Comparison of ENCODE assay signal across 27 mouse cellular contexts in genomic region chr16:24353816-24354215, GRCm38 (mm10). TPM values are rescaled to one million over a fixed set of nuclear protein-coding genes. Genes with fewer than 3 reads are reported as not detected.
DNase-seq lines count a peak whose midpoint lies in the region; ATAC-seq and TF ChIP-seq lines count a peak whose summit lies in the region.
"Had no signal": no experiment of that assay in that cellular context is flagged by ENCODE, and none has a peak within 500 bp of the region (broad histone marks: within the 10 kb centered on the region; RNA-seq: fewer than 3 reads in every experiment).

No protein-coding gene starts in this region.

- no peaks in the 10 kb centered on the region for H3K27me3 ChIP-seq in heart, embryonic 10.5 days (ENCODE audit: insufficient read depth, poor library complexity, severe bottlenecking)
- H3K27me3 ChIP-seq in limb, embryonic 13.5 days, result no peaks in the 10 kb centered on the region
- no peaks in the 10 kb centered on the region for H3K27me3 ChIP-seq in limb, embryonic 10.5 days (ENCODE audit: low read depth, poor library complexity, severe bottlenecking)
- H3K27me3 ChIP-seq: forebrain, embryonic 13.5 days; heart, embryonic 15.5 days; hindbrain, embryonic 12.5 days; hindbrain, embryonic 15.5 days; Patski had no signal

- no peaks in the 10 kb centered on the region for H3K9me3 ChIP-seq in heart, embryonic 10.5 days
- no peaks in the 10 kb centered on the region for H3K9me3 ChIP-seq in limb, embryonic 13.5 days
- no peaks in the 10 kb centered on the region for H3K9me3 ChIP-seq in limb, embryonic 10.5 days (replicated peaks)
- H3K9me3 ChIP-seq: forebrain, embryonic 13.5 days; heart, embryonic 15.5 days; hindbrain, embryonic 12.5 days; hindbrain, embryonic 15.5 days had no signal

- H3K4me1 ChIP-seq in heart, embryonic 10.5 days, result peaks cover 15% of the 10 kb centered on the region
- peaks cover 11% of the 10 kb centered on the region; the same call in 1 of the 2 replicates for H3K4me1 ChIP-seq in limb, embryonic 13.5 days
- H3K4me1 ChIP-seq in limb, embryonic 10.5 days, result peaks cover 24% of the 10 kb centered on the region
- H3K4me1 ChIP-seq: forebrain, embryonic 13.5 days; hindbrain, embryonic 15.5 days had no signal

- no peak for TF ChIP-seq CTCF in brain, embryonic 14.5 days (IDR thresholded peaks at IDR 0.05; ENCODE audit: borderline replicate concordance, extremely low read depth, insufficient read depth, insufficient read length)

- H3K4me3 ChIP-seq in heart, embryonic 10.5 days, result no peak overlapping the region
- no peak overlapping the region for H3K4me3 ChIP-seq in limb, embryonic 13.5 days
- H3K4me3 ChIP-seq in limb, embryonic 10.5 days, result no peak overlapping the region
- H3K4me3 ChIP-seq: forebrain, embryonic 10.5 days; forebrain, embryonic 13.5 days; heart, embryonic 15.5 days; hindbrain, embryonic 12.5 days; hindbrain, embryonic 15.5 days had no signal

- ATAC-seq in limb, embryonic 13.5 days (ENCODE audit: low FRiP score, low read depth), result peak; percentile 15; the same call in 1 of the 2 replicates
- ATAC-seq: activated CD4-positive, CD25-positive, alpha-beta regulatory T cell, adult 4 months; CD4-positive, CD25-positive, alpha-beta regulatory T cell, adult 4 months; forebrain, embryonic 13.5 days; forebrain, embryonic 16.5 days; intestine, postnatal 0 days; Patski had no signal

- no peaks in the 10 kb centered on the region for H3K36me3 ChIP-seq in heart, embryonic 10.5 days
- H3K36me3 ChIP-seq in limb, embryonic 13.5 days, result no peaks in the 10 kb centered on the region
- H3K36me3 ChIP-seq in limb, embryonic 10.5 days, result no peaks in the 10 kb centered on the region
- H3K36me3 ChIP-seq: forebrain, embryonic 10.5 days; heart, embryonic 15.5 days; hindbrain, embryonic 12.5 days; hindbrain, embryonic 15.5 days had no signal

- no peak overlapping the region for H3K4me2 ChIP-seq in limb, embryonic 13.5 days (replicated peaks)
- H3K4me2 ChIP-seq: forebrain, embryonic 13.5 days; heart, embryonic 11.5 days; heart, embryonic 15.5 days; hindbrain, embryonic 12.5 days; hindbrain, embryonic 15.5 days had no signal

- H3K9ac ChIP-seq in limb, embryonic 13.5 days, result no peak overlapping the region
- H3K9ac ChIP-seq: forebrain, embryonic 13.5 days; heart, embryonic 15.5 days; hindbrain, embryonic 12.5 days; hindbrain, embryonic 15.5 days had no signal

- intact Hi-C loops in heart, postnatal 36 days (cut with DNase I), result loop anchor here (10.0 kb wide), 1 partner anchor 911 kb away; no protein-coding TSS in a partner anchor

- 12% methylated on average over 3 of the region's 3 CpGs for WGBS in heart, embryonic 10.5 days
- 12% methylated on average over 3 of the region's 3 CpGs for WGBS in limb, embryonic 13.5 days
- WGBS in limb, embryonic 10.5 days, result 5% methylated on average over 3 of the region's 3 CpGs

- TF ChIP-seq POLR2A in brain, embryonic 14.5 days (IDR thresholded peaks at IDR 0.05; ENCODE audit: borderline replicate concordance, extremely low read depth, insufficient read depth, insufficient read length, poor library complexity, severe bottlenecking), result no peak

- peak overlapping the region; percentile 36; the same call in 1 of the 2 replicates for H3K27ac ChIP-seq in heart, embryonic 10.5 days
- no peak overlapping the region for H3K27ac ChIP-seq in limb, embryonic 13.5 days
- no peak overlapping the region for H3K27ac ChIP-seq in limb, embryonic 10.5 days
- H3K27ac ChIP-seq: forebrain, embryonic 10.5 days; forebrain, embryonic 13.5 days; heart, embryonic 15.5 days; hindbrain, embryonic 12.5 days; hindbrain, embryonic 15.5 days had no signal

- DNase-seq in heart, embryonic 10.5 days (ENCODE audit: low spot score), result no peak
- DNase-seq in heart, postnatal 36 days, result no peak
- DNase-seq in limb, embryonic 10.5 days (ENCODE audit: low spot score), result no peak
- DNase-seq in R1 (ENCODE audit: low read depth, low spot score), result peak; percentile 25
- DNase-seq in brain, embryonic 14.5 days (ENCODE audit: low read depth), result peak; percentile 36
- no peak for DNase-seq in spleen, adult 18-20 months
- DNase-seq in Muller cell, postnatal 12 days (ENCODE audit: inconsistent ontology term), result no peak
- DNase-seq: adrenal gland, adult 8-10 months; adrenal gland, postnatal 25 days; cerebellum, adult 18-20 months; cerebellum, adult 9-10 months; cerebellum, postnatal 14 days; gastrocnemius, postnatal 36 days; heart, adult 11 months; heart, postnatal 14 days had no signal

RNA-seq across cellular contexts. Expression of gene Lpp, which starts 39.5 kb away (rescaled TPM):
- polyA plus RNA-seq in heart, embryonic 10.5 days (2016; fragmentation: Nextera tagmentation; extraction: Ambion mirVana), result 65.1 and 67.2 TPM in 2 replicates
- 10 to 100 TPM; 29.5 to 32.5 TPM for total RNA-seq in heart, postnatal 36 days (2021)
- 52.6 and 56.0 TPM in 2 replicates for polyA plus RNA-seq in limb, embryonic 13.5 days (2015; fragmentation: Nextera tagmentation; extraction: Ambion mirVana)
- polyA plus RNA-seq in limb, embryonic 10.5 days (2016; fragmentation: Nextera tagmentation; extraction: Ambion mirVana), result 38.6 and 45.3 TPM in 2 replicates
- 3.6 and 5.4 TPM in 2 replicates for polyA plus RNA-seq in brain, embryonic 14.5 days (2012; rRNA removed)

Comparison
In these comparisons a context has a peak if more than half of its experiments do, and no peak if none do; other contexts are left out.
1. DNase-seq: peak in R1 (single experiment) and brain, embryonic 14.5 days (single experiment); none in heart, embryonic 10.5 days (single experiment), heart, postnatal 36 days (0 of 2), limb, embryonic 10.5 days (single experiment), spleen, adult 18-20 months (0 of 2) and Muller cell, postnatal 12 days (single experiment).